Mouse (Mus musculus) thymus, postnatal 36 days (tissue): ENCODE measurements at regions not wholly inside any gene's neighbourhood (a gene's known extent, or its start where the extent isn't known, plus 50 kb on each side); places are given as distances from the start of the nearest gene placed in this dataset.
"Not testable (repeated sequence)": the region's sequence is repeated elsewhere in the genome, so short reads cannot be mapped to it uniquely, and the experiment has no call there.

Experiments used
- DNase-seq, 2 experiments: peaks; one replicate each; pipeline ENCODE4 v3.0.0; 2022; ENCODE audit warnings: mixed read lengths in 2 of 2

DNA sequence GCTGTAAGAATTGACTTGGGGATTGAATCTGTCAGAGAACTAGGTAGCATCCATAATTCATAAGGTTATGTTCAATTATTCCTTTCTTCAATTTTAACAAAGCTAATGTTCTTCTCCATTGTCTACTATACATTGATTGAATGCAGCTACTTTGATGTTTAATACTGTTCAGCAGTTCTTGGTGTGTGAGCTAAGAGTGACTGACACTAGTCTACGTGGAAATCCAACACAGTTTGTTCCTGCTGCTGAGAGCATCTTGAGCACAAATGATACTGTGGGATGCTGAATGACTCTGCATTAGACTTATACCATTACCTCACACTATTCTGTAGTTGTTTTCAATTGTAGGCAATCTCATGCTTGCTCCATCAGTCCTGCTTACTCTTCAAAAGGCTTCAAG, 249.4 kb upstream of the Akr1e1 start:
- DNase-seq, result no peak

DNA sequence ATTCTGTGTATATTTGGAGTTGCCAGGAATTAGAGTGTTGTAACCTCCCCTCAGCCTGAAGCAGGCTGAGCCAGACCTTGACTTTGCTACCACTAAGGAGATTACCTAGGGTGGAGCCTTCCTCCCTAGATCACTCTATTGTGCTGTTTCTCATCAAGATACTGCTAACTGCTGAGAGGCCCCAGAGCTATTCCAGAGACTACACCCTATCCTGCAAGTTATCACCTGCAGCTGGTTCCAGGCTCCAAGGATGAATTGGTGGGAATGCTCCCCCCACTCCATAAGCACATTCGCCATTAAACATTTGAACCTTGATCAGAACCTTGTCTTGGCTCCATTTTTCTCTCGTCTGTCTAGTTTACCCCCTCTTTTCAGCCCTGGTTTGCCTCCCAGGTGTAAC, 230.5 kb upstream of the Akr1e1 start:
- not testable (repeated sequence) for DNase-seq

DNA sequence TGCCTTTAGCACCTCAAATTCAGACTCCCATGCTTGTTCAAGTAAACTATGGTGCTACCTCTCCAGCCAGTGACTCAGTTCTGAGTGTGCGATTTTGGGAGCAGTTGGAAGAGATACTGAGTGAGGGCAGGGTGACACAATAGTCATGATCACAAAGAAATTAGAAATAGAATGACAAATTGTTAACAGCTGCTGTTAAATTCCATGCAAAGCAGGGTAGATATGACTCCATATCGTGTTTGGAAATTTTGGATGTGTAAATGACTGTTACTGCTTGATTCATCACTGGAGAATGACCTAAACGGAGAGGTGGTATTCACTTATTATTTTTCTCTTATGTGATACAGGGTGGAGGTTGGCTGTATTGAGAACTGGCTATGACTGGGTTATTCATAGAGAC, 217.8 kb upstream of the Akr1e1 start:
- no peak for DNase-seq

DNA sequence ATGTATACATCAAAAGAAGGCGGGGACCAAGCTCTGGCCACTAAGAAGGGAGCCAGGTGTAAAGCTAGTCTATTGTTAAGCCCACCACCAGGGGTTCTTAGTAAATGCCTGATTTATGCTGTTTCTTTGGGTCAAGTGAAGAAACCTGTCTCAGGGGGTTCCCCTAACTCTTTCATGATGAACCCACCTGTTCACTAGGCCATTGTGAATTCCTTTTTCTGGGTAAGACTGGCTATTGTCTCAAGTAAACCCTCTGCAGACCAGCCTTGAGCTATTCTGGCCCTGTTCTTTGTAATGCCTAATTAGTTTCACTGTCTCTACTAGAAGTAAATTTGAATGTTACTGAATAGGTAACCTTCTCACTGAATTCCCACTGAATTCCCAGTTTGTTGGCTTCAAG, 216.8 kb upstream of the Akr1e1 start:
- not testable (repeated sequence) for DNase-seq

DNA sequence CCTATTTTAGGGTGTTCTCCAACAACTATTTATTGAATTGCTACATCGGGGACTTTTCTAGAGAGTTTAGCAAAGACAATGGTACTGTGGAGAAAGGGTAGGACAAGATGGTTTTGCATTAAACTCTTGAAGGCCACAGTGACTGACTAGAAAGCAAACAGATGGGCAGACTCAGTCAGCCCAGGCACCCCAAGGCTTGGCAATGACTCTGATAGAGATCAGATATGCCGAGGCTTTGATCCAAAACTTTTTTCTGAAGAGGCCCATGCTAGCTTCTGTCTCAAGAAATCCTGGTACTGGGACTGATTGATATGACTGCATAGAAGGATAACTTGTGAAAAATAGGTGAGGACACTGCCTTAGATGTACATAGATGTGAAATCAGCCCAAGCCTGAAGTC, 197.9 kb upstream of the Akr1e1 start:
- DNase-seq, result no peak

DNA sequence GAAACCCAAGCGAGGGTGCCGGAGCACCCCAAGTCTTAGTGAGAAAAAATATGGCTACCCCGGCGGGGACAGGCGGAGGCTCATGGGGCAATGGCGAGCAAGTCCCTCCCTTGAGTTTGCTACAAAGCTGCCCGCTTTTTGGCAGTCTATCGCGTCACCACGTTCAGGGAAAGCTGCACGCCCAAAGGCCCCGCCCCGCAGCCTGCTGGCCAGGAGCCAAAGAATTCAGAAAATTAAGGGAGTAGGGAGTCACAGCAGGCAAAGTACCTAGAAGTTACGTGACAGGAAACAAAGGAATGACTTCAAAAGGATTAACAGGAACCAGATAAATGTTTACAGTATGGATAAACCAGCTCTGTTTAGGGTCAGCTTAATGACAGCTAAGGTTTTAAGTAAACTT, 191.7 kb upstream of the Akr1e1 start:
- no peak for DNase-seq

DNA sequence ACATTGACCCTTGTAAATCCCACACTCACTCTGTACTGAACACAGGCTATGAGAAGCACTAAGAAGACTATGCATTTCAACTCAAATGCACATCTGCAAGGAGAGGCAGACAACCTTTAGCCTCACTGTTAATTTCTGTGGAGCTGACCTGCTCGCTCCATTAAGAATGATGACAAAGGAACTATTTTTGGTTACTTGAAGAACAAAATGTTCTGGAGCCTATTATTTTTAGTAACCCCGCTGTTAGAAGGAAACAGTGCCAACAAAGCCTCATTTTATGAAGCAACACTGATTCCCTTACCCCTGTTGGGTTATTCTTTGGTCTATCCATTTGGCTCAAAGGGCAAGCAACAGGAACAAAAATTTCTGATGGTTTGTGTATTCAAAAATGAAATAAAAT, 182.2 kb upstream of the Akr1e1 start:
- DNase-seq, result no peak

DNA sequence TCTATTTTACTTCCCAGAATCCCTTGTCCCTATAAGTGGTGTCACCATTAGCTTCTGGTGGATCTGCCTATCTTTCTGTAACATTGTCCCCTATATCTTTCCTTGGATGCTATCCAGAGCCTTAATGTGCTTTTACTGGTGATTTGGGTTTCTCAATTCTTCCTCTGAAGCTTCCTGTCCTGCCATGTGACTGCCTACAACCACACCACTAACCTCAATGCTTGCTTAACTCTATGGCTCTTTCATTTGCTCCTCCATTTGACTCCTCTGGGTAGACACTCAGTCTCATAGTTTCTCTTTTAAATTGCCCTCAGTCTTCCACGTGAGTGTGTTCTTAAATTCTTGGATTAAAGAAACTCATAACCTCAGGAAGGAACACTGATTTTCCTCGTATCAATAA, 181.4 kb upstream of the Akr1e1 start:
- DNase-seq, result no peak

DNA sequence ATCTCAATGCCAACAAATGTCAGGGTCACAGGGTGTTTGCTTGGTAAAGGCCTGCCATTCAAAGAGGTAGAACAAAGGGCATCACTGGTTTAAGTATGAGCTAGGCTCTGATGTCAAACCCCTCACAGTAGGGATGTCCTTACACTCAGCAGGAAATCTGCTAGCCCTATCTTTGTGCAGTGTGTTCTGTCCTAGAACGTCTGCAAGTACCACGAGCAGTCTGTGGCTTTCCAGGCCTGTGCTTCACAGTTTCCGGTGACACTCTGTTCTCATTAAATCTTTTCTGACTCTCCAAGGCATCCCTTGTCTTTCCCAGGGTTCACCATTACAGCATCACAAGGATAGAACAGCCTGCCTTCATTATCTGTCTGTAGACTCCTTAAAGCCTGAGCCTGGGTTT, 174.3 kb upstream of the Akr1e1 start:
- DNase-seq, result no peak

DNA sequence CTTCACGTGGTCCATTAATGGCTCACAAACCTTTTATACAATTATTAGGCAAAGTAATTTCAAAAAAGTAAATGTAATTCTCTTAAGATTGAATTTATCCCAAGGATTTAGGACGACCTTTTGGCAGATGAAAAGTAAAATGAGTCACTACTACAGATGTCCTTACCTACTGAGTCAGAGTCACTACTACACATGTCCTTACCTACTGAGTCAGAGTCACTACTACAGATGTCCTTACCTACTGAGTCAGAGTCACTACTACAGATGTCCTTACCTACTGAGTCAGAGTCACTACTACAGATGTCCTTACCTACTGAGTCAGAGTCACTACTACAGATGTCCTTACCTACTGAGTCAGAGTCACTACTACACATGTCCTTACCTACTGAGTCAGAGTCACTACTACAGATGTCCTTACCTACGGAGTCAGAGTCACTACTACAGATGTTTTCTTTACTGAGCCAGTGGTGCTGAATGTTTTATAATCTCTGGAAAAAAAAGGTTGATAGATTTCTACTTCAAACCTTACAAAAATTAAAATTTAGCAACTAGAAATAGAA, 169.4 kb upstream of the Akr1e1 start:
- not testable (repeated sequence) for DNase-seq

DNA sequence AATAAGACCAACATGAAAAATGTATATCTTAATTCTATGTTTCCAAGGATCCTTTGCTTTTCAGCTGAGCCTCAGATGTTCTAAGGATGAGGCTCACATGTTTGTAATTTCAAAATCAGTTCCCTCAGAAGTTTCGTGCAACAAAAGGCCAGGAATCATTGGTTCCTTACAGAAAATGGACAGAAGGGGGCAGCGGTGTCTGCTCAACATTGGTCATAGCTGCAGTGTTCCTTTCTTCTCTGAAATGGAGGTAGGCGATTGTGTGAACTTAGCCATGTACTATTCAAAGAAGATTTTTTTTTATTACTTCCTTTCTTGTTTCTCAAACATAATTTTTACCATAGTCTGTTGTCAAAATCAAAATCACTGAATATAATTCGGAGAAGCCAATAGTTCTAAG, 167.9 kb upstream of the Akr1e1 start:
- no peak for DNase-seq

DNA sequence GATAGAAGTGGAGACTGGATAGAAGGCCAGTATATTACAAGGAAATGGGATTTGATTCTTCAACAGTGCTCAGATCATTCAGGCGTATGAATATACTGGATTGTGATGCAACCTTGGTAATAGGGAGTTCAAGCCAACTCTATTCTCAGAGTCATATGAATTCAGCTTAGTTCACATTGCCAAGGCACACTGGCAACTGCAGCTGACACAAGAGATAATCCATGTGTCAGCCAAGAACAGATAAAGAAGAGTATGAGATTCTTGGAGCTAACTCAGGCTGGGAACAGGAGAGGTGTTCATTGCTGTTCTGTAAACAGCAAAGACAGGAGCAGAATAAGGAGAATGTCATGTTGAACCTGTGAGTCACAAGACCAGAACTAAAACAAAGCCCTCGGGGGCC, 163.3 kb upstream of the Akr1e1 start:
- DNase-seq, result no peak

DNA sequence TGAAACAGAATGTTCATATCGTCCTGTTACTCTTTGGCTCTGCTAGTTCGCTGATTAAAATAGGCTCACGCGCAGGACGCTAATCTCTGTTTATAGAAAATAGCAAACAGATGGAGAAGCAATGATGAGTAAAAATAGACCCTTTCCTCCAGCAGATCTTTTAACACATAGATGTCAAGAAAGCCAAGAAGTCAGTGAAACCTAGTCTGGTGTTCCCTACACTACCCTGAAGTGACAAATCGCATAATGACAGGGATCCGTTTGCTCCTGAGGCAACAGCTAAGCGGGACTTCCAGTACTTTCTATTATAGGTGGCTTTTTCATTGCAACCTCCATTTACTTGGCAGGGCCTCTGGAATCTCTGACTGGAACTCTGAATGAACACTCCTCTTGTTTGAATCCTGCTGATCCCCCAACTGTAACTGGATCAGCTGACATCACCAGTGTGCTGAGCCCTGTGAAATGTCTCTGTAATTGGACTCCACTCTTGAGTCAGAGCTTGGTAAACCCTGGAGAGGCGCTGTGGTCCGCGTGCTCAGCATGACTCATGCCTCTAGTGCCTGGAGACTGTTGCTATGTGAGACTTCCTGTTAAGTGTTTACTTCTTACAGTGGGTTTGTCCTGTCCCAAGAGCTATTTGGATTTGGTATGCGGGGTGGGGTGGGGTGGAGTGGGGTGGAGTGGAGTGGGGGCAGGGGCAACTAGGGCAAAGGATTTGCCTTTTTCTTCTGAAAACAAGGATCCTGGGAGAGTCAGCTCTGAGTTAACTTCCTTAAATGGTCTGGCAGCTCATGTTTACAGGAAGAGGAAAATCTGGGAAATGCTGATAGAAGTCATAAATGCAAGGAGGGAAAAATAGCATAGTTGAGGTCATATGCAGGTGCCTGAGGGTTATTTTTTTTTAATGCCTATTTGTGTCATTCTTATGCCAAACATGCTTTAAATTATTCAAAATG, 162.4 kb upstream of the Akr1e1 start:
- peak in 1 of 2 experiments; percentile 6 for DNase-seq

DNA sequence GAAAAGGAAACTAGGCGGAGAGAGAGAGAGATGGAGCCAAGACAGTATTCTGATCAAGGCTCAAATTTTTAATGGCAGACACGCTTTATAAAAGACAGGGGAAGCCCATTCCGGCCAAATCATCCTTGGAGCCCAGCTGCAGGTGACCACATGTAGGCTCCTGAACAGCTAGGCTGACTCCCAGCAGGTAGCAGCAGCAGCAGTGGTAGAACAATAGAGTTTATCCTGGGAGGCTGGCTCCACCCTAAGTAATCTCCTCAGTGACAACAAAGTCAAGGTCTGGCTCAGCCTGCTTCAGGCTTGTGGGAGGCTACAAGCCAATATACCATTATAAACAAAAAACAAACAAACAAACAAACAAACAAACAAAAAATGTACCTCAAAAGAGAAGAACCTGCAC, 151.0 kb upstream of the Akr1e1 start:
- DNase-seq, result no peak

DNA sequence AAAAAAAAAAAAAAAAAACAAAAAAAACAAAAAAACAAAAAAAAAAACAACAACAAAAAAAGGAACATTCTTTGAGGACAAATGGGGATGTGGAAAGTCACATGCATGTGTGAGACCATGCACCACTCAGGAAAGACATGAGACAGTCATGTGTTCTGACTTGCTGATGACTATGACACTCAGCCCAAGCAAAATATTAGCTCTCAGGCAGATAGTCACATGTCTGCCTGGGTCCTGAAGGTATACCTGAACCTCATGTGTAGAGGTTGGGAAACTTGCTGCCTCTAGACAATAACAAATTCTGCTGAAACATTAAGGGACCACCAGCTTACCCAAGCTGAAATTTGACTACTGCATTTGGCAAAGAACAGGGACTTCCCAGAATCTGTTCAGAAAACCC, 147.6 kb upstream of the Akr1e1 start:
- DNase-seq, result no peak

DNA sequence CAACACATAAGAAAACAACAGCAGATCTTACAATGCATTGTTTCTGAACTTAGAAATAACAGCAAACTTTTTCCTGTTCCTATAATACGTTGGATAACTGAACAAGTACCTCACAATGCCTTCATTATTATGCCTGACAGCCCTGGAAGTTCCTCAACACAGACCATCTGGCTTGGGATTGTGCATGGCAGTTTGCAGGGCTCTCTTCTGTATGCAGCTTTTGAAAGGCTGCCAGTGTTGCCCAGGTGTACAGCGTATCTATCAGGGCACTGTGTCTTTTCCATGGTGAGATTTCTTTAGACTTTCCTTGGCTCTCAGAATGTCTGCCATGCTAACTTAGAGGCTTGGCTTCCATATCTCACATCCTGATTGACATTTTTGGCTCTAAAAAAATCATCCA, 134.0 kb upstream of the Akr1e1 start:
- DNase-seq, result no peak

DNA sequence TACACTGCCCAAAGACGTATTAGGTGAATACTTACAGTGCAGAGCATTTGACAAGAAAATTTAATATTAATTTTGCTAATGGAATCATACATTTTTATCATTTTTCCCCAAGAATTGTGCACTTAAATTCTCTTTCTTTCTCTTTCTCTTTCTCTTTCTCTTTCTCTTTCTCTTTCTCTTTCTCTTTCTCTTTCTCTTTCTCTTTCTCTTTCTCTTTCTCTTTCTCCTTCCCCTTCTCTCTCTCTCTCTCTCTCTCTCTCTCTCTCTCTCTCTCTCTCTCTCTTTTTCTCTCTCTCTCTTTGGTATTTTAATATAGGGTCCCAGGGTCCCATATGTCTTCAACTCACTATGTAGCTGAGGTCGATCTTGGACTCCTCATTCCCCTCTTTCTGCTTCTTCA, 107.3 kb upstream of the Akr1e1 start:
- DNase-seq, result not testable (repeated sequence)

DNA sequence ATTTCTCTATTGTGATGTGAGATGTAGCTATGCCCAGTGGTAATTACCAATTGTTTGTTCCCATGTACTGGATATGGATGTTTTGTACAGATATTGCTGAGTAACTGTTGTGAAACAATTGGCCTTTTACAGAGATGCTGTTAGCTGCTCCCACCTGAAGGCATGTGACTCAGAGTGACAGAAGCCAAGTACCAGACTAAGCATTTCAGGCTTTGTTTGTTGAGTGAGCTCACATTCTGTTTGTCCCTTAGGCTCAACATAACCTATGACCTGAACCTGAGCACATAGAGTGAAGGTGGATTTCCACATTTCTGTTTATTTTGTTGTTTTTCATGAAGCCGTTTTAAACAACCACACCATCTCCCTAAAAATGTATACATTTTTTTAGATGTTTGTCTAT, 105.8 kb upstream of the Akr1e1 start:
- no peak for DNase-seq

DNA sequence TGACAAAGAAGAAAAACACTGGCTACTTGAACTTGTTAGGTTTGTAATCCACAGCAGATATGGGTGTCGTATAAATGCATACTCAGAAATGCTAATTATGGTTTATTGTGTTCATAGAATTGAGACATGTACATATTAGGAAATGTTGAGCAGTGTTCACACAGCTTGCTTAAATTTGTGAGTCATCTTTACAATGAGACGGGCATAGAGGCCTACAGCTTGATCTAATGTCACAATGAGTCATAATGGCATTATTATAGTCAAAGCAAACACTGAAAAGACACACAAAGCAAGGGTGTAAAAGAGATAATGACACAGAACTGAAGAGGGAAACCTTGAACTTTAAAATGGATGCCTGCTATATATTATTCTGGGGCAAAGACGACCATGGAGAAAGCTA, 103.7 kb upstream of the Akr1e1 start:
- no peak for DNase-seq

DNA sequence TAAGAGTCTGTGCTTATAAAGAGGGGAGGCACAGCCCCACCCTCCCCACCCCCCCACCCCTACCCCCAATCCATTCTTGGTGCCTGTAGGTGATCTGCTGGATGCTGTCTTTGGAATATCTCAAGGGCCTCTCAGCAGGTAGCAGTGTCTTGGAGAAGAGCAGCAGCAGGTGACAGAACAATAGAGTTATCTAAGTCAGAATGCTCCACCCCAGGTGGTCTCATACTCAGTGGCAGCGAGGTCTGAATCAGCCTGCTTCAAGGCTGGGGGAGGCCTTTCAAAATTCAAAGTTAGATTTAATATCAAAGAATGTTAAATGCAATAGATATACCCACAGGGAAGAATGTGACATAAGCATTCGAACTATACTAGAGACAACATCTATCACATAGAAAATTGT, 90.6 kb upstream of the Akr1e1 start:
- DNase-seq, result not testable (repeated sequence)

DNA sequence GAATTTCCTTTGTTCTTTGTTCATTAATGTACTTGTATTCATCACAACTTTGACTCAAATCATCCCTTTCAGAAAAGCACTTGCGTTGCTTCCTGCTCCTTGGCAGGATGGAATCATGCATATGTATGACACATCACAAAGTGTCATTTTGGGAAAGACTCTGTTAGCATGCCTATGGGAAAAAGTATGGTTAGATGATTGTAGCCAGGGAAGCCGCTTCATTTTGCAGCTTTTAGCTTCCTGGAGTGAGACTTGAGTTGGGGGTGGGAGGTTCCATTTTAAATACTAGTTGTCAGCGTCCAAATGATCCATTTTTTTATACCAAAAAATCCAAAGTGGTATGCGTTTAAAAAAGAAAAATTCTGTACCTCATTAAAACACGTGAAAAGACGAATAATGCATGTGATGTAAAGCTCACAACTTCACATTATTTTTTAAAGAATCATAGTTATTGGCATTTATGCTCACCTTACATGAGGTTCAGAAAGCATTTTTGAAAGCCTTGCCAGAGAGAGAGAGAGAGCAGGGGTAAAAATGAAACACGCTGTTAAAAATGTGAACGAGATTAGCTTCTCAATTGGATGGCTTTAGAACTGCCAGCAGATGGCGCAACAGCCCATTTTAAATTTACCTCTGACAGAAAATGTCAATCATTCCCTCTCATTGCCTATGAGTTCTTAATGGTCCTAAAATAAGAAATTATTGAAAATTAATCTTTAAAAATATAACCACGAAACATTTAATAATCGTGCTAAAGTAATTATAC, 57.6 kb upstream of the Akr1e1 start:
- DNase-seq, result peak in 1 of 2 experiments; percentile 8

DNA sequence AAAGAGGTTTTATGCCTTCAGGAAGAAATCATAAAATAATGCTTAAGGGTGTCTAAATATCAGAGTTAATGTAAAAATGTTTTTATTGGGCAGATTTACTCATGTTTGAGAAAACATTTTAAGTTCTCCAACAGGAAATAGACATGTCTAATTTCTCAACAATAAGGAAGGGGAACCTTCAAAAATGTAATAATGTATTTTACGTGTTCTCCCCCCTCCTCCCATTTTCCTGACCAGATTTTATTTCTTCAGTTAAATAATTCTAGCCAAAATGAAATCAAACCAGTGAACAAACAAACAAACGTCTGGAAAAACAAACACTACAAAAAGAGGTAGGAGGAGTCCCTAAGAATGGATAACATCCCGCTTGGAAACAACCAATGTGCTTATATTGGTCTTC, 54.4 kb upstream of the Akr1e1 start:
- DNase-seq, result no peak

DNA sequence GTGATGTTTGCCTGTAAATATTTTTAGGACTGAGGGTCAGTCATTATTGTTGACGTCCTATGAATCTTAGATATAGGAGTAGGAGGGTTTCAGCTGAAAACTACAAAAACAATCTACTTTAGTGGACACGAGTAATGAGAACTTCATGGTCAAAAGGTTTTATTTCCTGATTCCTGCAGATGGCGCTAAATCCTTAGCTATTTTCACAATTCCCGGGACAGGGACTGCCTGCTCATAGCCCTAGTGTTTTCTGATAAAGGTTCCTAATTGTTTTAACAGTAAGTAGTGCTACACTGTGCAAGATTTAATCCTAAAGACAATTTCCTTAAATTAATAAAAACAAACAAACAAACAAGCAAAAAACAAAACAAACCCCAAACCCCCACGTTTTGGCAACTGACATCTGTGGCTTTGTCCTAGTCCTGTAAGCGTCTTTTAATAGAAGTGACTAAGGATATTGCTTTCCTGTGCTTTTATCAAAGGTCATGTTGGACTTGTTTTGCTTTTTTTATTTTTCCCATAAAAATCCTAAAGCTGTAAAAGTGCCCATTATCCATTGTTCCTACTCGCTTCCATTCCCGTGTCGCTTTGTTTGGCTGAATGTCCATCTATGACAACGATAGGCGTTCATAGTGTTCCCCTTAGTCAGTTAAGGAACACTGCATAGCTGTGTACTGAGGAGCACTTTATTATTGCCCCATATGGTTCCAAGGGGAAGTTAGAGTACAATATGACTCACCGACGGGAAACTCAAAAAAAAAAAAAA, 53.5 kb upstream of the Akr1e1 start:
- no peak for DNase-seq
